Mouse (Mus musculus) liver, embryonic 16.5 days (tissue): ENCODE data around the gene Tmem150a. TPM values are rescaled to one million over a fixed set of nuclear protein-coding genes. Genes with fewer than 3 reads are reported as not detected.

ENCODE experiments used
- ATAC-seq: fragments of 200-750 bp; cut with Nextera tagmentation; 2 replicates; pipeline ENCODE4 v1.8.0; 2017; ENCODE audit warnings: low read depth, mild to moderate bottlenecking, moderate number of reproducible peaks, moderate library complexity
- H3K27ac ChIP-seq: fragments of 300-500 bp; sonication (generic); 2 replicates; pipeline ENCODE4 v1.5.1; 2014; ENCODE audit warnings: mild to moderate bottlenecking, low read length
- H3K27me3 ChIP-seq: fragments of 300-500 bp; sonication (generic); 2 replicates; pipeline ENCODE4 v1.6.1; 2014; ENCODE audit warnings: low read depth, low read length, mixed read lengths; ENCODE audit not compliant: control insufficient read depth, insufficient read depth
- H3K36me3 ChIP-seq: fragments of 300-500 bp; sonication (generic); 2 replicates; pipeline ENCODE4 v1.6.1; 2014; ENCODE audit warnings: mild to moderate bottlenecking; ENCODE audit not compliant: control insufficient read depth, insufficient read depth
- H3K4me1 ChIP-seq: fragments of 300-500 bp; sonication (generic); 2 replicates; pipeline ENCODE4 v1.6.1; 2014; ENCODE audit warnings: low read depth, low read length, mixed read lengths; ENCODE audit not compliant: control insufficient read depth
- H3K4me2 ChIP-seq: fragments of 300-500 bp; sonication (generic); 2 replicates; pipeline ENCODE4 v1.6.1; 2014; ENCODE audit warnings: low read depth, low read length, mixed read lengths
- H3K4me3 ChIP-seq: fragments of 300-500 bp; sonication (generic); 2 replicates; pipeline ENCODE4 v1.5.1; 2014; ENCODE audit warnings: low read depth, mild to moderate bottlenecking, low read length
- H3K9ac ChIP-seq: fragments of 300-500 bp; sonication (generic); 2 replicates; pipeline ENCODE4 v1.6.1; 2014; ENCODE audit warnings: low read depth, low read length
- H3K9me3 ChIP-seq: fragments of 300-500 bp; sonication (generic); replicated peaks from 2 replicates; pipeline ENCODE4 v1.6.1; 2016; ENCODE audit warnings: low read length; ENCODE audit not compliant: control insufficient read depth
- WGBS: fragments of 180-500 bp; shearing (Covaris S2); extraction: QIAGEN DNeasy Blood & Tissue Kit; methylation state at CpG from one replicate; pipeline ENCODE4 v1.1.7; 2014; ENCODE audit not compliant: insufficient replicate concordance; 5-methylcytosine and 5-hydroxymethylcytosine counted together
- polyA plus RNA-seq: library from polyadenylated mRNA; unstranded; fragments of >200 nt; fragmentation: Nextera tagmentation; extraction: Ambion mirVana; gene quantifications from 2 replicates; pipeline ENCODE4 v1.2.1, GENCODE M21; 2015

Tmem150a gene
- polyA plus RNA-seq, 1 experiment from 2014 or later = 59.7 TPM

- ATAC-seq = peak; percentile 38; the same call in 1 of the 2 replicates
- H3K36me3 ChIP-seq = no peaks in the 10 kb centered on the region; the same call in 1 of the 2 replicates
- peaks cover 11% of the 10 kb centered on the region for H3K4me1 ChIP-seq
- no peak overlapping the region for H3K4me3 ChIP-seq
- no peaks in the 10 kb centered on the region for H3K9me3 ChIP-seq
- H3K27ac ChIP-seq = peak overlapping the region; percentile 8
- H3K27me3 ChIP-seq = no peaks in the 10 kb centered on the region
- WGBS = 65% methylated on average over 10 of the region's 10 CpGs
- H3K9ac ChIP-seq = no peak overlapping the region
- H3K4me2 ChIP-seq = no peak overlapping the region
These were observed 41.6 kb downstream of the Tmem150a start for GRCm38 (mm10) chr6:72396837-72397251.

- H3K9ac ChIP-seq = no peak overlapping the region
- no peaks in the 10 kb centered on the region for H3K36me3 ChIP-seq
- H3K4me1 ChIP-seq = peaks cover 4% of the 10 kb centered on the region
- no peaks in the 10 kb centered on the region for H3K27me3 ChIP-seq
- H3K27ac ChIP-seq = no peak overlapping the region
- WGBS = 64% methylated on average over 2 of the region's 2 CpGs
- no peak for ATAC-seq
- no peaks in the 10 kb centered on the region for H3K9me3 ChIP-seq
- no peak overlapping the region for H3K4me3 ChIP-seq
- H3K4me2 ChIP-seq = no peak overlapping the region
These were observed 44.7 kb downstream of the Tmem150a start for GRCm38 (mm10) chr6:72399967-72400366.

GRCm38 (mm10) chr6:72401875-72402274, 46.6 kb downstream of the Tmem150a start:
- Histone ChIP-seq H3K27ac (no peak overlapping the region), H3K9ac (no peak overlapping the region), H3K9me3 (no peaks in the 10 kb centered on the region), H3K36me3 (no peaks in the 10 kb centered on the region), H3K4me3 (no peak overlapping the region), H3K27me3 (no peaks in the 10 kb centered on the region), H3K4me1 (peaks cover 4% of the 10 kb centered on the region), H3K4me2 (no peak overlapping the region)
- ATAC-seq = peak; percentile 30; the same call in 1 of the 2 replicates
- 17% methylated on average over 7 of the region's 7 CpGs for WGBS

- no peak overlapping the region for H3K4me2 ChIP-seq
- no peak overlapping the region for H3K9ac ChIP-seq
- H3K27me3 ChIP-seq = no peaks in the 10 kb centered on the region
- H3K9me3 ChIP-seq = no peaks in the 10 kb centered on the region
- no peak overlapping the region for H3K4me3 ChIP-seq
- WGBS = 70% methylated on average over 7 of the region's 7 CpGs
- ATAC-seq = no peak
- H3K27ac ChIP-seq = no peak overlapping the region
- no peaks in the 10 kb centered on the region for H3K36me3 ChIP-seq
- peaks cover 4% of the 10 kb centered on the region; the same call in 1 of the 2 replicates for H3K4me1 ChIP-seq
These were observed 50.1 kb downstream of the Tmem150a start for GRCm38 (mm10) chr6:72405356-72405755.

GRCm38 (mm10) chr6:72407119-72407518, 51.9 kb downstream of the Tmem150a start:
- WGBS = under 1% methylated on average over 5 of the region's 5 CpGs
- Histone ChIP-seq H3K4me2 (no peak overlapping the region), H3K27me3 (no peaks in the 10 kb centered on the region), H3K36me3 (no peaks in the 10 kb centered on the region), H3K4me1 (peaks cover 3% of the 10 kb centered on the region; the same call in 1 of the 2 replicates), H3K9me3 (no peaks in the 10 kb centered on the region), H3K4me3 (no peak overlapping the region), H3K27ac (no peak overlapping the region), H3K9ac (no peak overlapping the region)
- peak; percentile 80 for ATAC-seq

Other genes with a start within 250 kb of the Tmem150a start
- gene Atoh8, start 119.9 kb upstream of the Tmem150a start, polyA plus RNA-seq = 0.90 and 0.92 TPM in 2 replicates
- gene Sftpb, start 50.8 kb upstream of the Tmem150a start, polyA plus RNA-seq = not detected in 2 replicates
- gene Usp39, start 10.3 kb upstream of the Tmem150a start, polyA plus RNA-seq = 32.6 and 33.2 TPM in 2 replicates
- gene 0610030E20Rik, start 8.1 kb upstream of the Tmem150a start, polyA plus RNA-seq = 11.8 and 14.1 TPM in 2 replicates
- 86.5 and 91.9 TPM in 2 replicates for gene Rnf181, start 11.5 kb downstream of the Tmem150a start, polyA plus RNA-seq
- 54.9 and 62.8 TPM in 2 replicates for gene Vamp5, start 25.0 kb downstream of the Tmem150a start, polyA plus RNA-seq
- 212 and 230 TPM in 2 replicates for gene Vamp8, start 35.3 kb downstream of the Tmem150a start, polyA plus RNA-seq
- 29.6 and 31.7 TPM in 2 replicates for gene Ggcx, start 58.9 kb downstream of the Tmem150a start, polyA plus RNA-seq
- 124 and 131 TPM in 2 replicates for gene Mat2a, start 84.1 kb downstream of the Tmem150a start, polyA plus RNA-seq
- gene Sh2d6, start 166.3 kb downstream of the Tmem150a start, polyA plus RNA-seq = not detected in 2 replicates
- gene Capg, start 188.9 kb downstream of the Tmem150a start, polyA plus RNA-seq = 18.8 and 20.3 TPM in 2 replicates
- gene Elmod3, start 243.0 kb downstream of the Tmem150a start, polyA plus RNA-seq = 4.5 and 4.7 TPM in 2 replicates
- 17.6 and 21.5 TPM in 2 replicates for gene Retsat, start 243.0 kb downstream of the Tmem150a start, polyA plus RNA-seq